Mouse (Mus musculus): ENCODE data around the gene Ern2.
A peak's percentile ranks its signal among the peaks of the same experiment; 100 is the strongest.

DNA sequence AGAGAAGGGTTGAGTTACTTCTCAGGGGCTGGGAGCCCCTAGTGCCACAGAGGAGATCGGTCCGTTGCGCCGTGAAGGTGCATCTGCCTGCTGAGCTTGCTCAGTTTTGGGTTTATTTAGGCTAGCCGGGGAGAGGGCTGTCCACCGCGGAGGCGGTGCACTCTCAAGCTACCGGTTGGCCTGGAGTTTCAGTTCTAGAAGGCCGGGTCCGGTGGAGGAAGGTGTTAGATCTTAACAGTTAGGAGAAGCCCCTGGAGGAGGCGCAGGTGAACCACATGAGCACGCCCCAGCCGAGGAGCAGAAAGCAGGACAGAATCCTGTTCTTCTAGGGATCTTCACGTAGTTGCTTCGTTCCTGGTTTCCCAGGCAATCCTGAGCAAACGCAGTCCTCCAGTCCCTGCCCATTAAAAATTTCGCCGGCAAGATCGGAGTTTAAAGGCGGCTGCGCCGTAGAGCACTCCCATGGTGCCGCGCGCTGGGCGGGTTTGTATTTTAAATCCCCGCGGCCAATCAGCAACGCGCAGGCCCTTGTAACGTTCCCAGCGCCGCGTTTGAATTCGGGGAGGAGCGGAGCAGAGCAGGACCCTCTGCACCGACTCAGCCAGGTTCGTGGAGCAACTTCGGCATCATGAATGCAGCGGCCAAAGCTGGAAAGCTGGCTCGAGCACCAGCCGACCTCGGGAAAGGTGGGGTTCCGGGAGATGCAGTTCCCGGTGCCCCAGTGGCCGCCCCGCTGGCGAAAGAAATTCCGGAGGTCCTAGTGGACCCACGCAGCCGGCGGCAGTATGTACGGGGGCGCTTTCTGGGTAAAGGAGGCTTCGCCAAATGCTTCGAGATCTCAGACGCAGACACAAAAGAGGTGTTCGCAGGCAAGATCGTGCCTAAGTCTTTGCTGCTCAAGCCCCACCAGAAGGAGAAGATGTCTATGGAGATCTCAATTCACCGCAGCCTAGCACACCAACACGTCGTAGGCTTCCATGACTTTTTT, 26.8 kb downstream of the Ern2 start, which contains the start of gene Plk1:
- no peak for TF ChIP-seq CTCF (IDR thresholded peaks at IDR 0.05; ENCODE audit: control insufficient read depth, insufficient read depth, low read length)
- TF ChIP-seq POLR2A (IDR thresholded peaks at IDR 0.05; ENCODE audit: borderline replicate concordance, control insufficient read depth, low read depth, low read length), result peak; percentile 83; the same call in 1 of the 2 replicates

Data from bone marrow, adult 2 months (tissue).